In the genomic region with DNA sequence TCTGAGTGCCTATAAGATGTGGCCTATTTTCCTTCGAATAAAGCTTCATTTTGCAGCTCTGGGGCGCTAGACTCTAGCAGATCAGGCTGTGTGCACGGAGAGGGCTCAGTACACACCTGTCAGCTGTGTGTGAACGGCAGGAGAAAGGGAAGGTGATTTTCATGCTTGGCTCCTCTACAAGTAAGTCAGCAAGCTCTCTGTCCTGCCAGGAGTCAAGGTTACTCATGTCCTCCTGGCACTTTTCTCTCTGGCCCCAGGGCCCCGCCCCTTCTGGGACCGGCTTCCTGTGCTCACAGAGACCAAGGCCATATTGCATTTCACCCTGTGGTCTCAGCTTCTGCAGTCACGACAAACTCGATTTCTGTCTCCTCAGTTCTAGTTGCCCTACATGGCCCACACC, we compare ENCODE assay signal across 8 mouse cellular contexts.
DNase-seq lines count a peak whose midpoint lies in the region; ATAC-seq and TF ChIP-seq lines count a peak whose summit lies in the region.

No protein-coding gene starts in this region.

- no peak for DNase-seq in kidney, postnatal 10 days
- peak; percentile 90 to 93 for DNase-seq in adrenal gland, adult (ENCODE audit: inconsistent age in 2 of 2, low spot score in 1 of 2)
- peak; percentile 47 to 67 for DNase-seq in cerebellum, adult 2 months
- no peak for DNase-seq in liver, embryonic 11.5 days (ENCODE audit: low spot score)
- DNase-seq in thymus, postnatal 10 days (ENCODE audit: low spot score in 2 of 2), result no peak
- DNase-seq in thymus, postnatal 25 days, result no peak

- 45% methylated on average over 8 of the region's 8 CpGs for WGBS in kidney, embryonic 15.5 days
- WGBS in cerebellum, adult 2 months, result 32% methylated on average over 8 of the region's 8 CpGs
- 64% methylated on average over 8 of the region's 8 CpGs for WGBS in heart, embryonic 13.5 days
- WGBS in liver, embryonic 11.5 days, result 59% methylated on average over 8 of the region's 8 CpGs

- H3K4me3 ChIP-seq in kidney, embryonic 15.5 days (replicated peaks), result no peak overlapping the region
- no peak overlapping the region for H3K4me3 ChIP-seq in cerebellum, adult 2 months (replicated peaks; ENCODE audit: insufficient read depth, low read depth, low read length)
- H3K4me3 ChIP-seq in heart, embryonic 13.5 days, result no peak overlapping the region
- H3K4me3 ChIP-seq in liver, embryonic 11.5 days (ENCODE audit: low read depth, low read length), result no peak overlapping the region

- no peak for ATAC-seq in kidney, embryonic 15.5 days (replicated peaks; ENCODE audit: low FRiP score)
- no peak for ATAC-seq in heart, embryonic 13.5 days (ENCODE audit: extremely low read depth, insufficient number of reproducible peaks, low FRiP score, low TSS enrichment)
- no peak for ATAC-seq in liver, embryonic 11.5 days (replicated peaks; ENCODE audit: low FRiP score)

- H3K9me3 ChIP-seq in kidney, embryonic 15.5 days (replicated peaks), result no peaks in the 10 kb centered on the region
- H3K9me3 ChIP-seq in heart, embryonic 13.5 days, result peaks cover 12% of the 10 kb centered on the region
- no peaks in the 10 kb centered on the region for H3K9me3 ChIP-seq in liver, embryonic 11.5 days (ENCODE audit: control insufficient read depth, low read length)

- no peaks in the 10 kb centered on the region for H3K36me3 ChIP-seq in kidney, embryonic 15.5 days
- H3K36me3 ChIP-seq in heart, embryonic 13.5 days, result no peaks in the 10 kb centered on the region
- H3K36me3 ChIP-seq in liver, embryonic 11.5 days (ENCODE audit: control insufficient read depth, insufficient read depth, low read length), result no peaks in the 10 kb centered on the region

- peak overlapping the region; percentile 10; the same call in 1 of the 2 replicates for H3K27ac ChIP-seq in kidney, embryonic 15.5 days
- H3K27ac ChIP-seq in cerebellum, adult 2 months (ENCODE audit: insufficient read depth, low read length), result 0 out of 2 replicates have a peak overlapping the region, but pooled peaks have one; percentile 53
- H3K27ac ChIP-seq in heart, embryonic 13.5 days (replicated peaks), result peak overlapping the region; percentile 42; the same call in 1 of the 2 replicates
- H3K27ac ChIP-seq in liver, embryonic 11.5 days (ENCODE audit: low read depth, low read length), result no peak overlapping the region

- H3K4me1 ChIP-seq in kidney, embryonic 15.5 days, result peaks cover 41% of the 10 kb centered on the region
- peaks cover 14% of the 10 kb centered on the region for H3K4me1 ChIP-seq in cerebellum, adult 2 months (ENCODE audit: control insufficient read depth, insufficient read depth, low read length)
- H3K4me1 ChIP-seq in heart, embryonic 13.5 days, result peaks cover 46% of the 10 kb centered on the region
- no peaks in the 10 kb centered on the region for H3K4me1 ChIP-seq in liver, embryonic 11.5 days (replicated peaks; ENCODE audit: control insufficient read depth, insufficient read depth, low read length)

- no peaks in the 10 kb centered on the region for H3K27me3 ChIP-seq in kidney, embryonic 15.5 days
- no peaks in the 10 kb centered on the region for H3K27me3 ChIP-seq in cerebellum, adult 2 months (ENCODE audit: control insufficient read depth, insufficient read depth, low read length)
- H3K27me3 ChIP-seq in heart, embryonic 13.5 days (replicated peaks), result no peaks in the 10 kb centered on the region
- no peaks in the 10 kb centered on the region for H3K27me3 ChIP-seq in liver, embryonic 11.5 days (replicated peaks; ENCODE audit: control insufficient read depth, insufficient read depth, low read length)

- TF ChIP-seq POLR2A in cerebellum, adult 2 months (IDR thresholded peaks at IDR 0.05; ENCODE audit: borderline replicate concordance, insufficient read depth, low read length), result no peak

- H3K4me2 ChIP-seq in kidney, embryonic 15.5 days, result no peak overlapping the region
- H3K4me2 ChIP-seq in heart, embryonic 13.5 days, result no peak overlapping the region
- H3K4me2 ChIP-seq in liver, embryonic 11.5 days, result no peak overlapping the region

- 0 out of 2 replicates have a peak, but pooled peaks have one; percentile 10 for TF ChIP-seq CTCF in cerebellum, adult 2 months (IDR thresholded peaks at IDR 0.05; ENCODE audit: borderline replicate concordance, insufficient read depth, low read depth, low read length)

- H3K9ac ChIP-seq in kidney, embryonic 15.5 days, result no peak overlapping the region
- 0 out of 2 replicates have a peak overlapping the region, but pooled peaks have one; percentile 24 for H3K9ac ChIP-seq in heart, embryonic 13.5 days
- no peak overlapping the region for H3K9ac ChIP-seq in liver, embryonic 11.5 days (ENCODE audit: low read depth, low read length)

Comparison
In these comparisons a context has a peak if more than half of its experiments do, and no peak if none do; other contexts are left out.
1. DNase-seq: peak in adrenal gland, adult (2 of 2) and cerebellum, adult 2 months (2 of 2); none in kidney, postnatal 10 days (single experiment), liver, embryonic 11.5 days (single experiment), thymus, postnatal 10 days (0 of 2) and thymus, postnatal 25 days (single experiment).